Mouse (Mus musculus) B cell, adult 62 days (primary cell): ENCODE data around the gene Trpm2. TPM values are rescaled to one million over a fixed set of nuclear protein-coding genes. Genes with fewer than 3 reads are reported as not detected.

Source experiments
- total RNA-seq: library from RNA; stranded (reverse); gene quantifications from 4 replicates; pipeline ENCODE4 v1.2.4, GENCODE M21; 2023

Trpm2 gene
- 21.4 to 30.7 TPM (median 24.9 TPM) in 4 replicates for total RNA-seq

GRCm38 (mm10) chr10:77970481-77970880, at the start of gene Trpm2:
Gene Trpm2 (minus strand): TSS chr10:77970563.

GRCm38 (mm10) chr10:78009945-78010293, 39.6 kb upstream of the Trpm2 start, which contains the start of gene Pfkl:
Gene Pfkl (minus strand): TSS chr10:78010083.

GRCm38 (mm10) chr10:77978351-77979350, 8.3 kb upstream of the Trpm2 start, which contains the start of gene 1810043G02Rik:
Gene 1810043G02Rik (plus strand): TSS chr10:77978524.

GRCm38 (mm10) chr10:77902211-77902893, 68.0 kb downstream of the Trpm2 start, which contains the start of gene Lrrc3:
Gene Lrrc3 (minus strand): TSS chr10:77902536.

GRCm38 (mm10) chr10:77861675-77862074, 108.7 kb downstream of the Trpm2 start, which contains the start of gene Gm3285:
Gene Gm3285 (plus strand): TSS chr10:77861975.

Other genes starting within 250 kb of the Trpm2 start
- gene Krtap12-1, start 250.0 kb downstream of the Trpm2 start, total RNA-seq, result not detected in 4 replicates
- not detected in 4 replicates for gene Gm10100, start 244.1 kb downstream of the Trpm2 start, total RNA-seq
- gene Gm18596, start 227.9 kb downstream of the Trpm2 start, total RNA-seq, result not detected in 4 replicates
- not detected in 4 replicates for gene Gm9736, start 219.2 kb downstream of the Trpm2 start, total RNA-seq
- gene Gm3233, start 210.9 kb downstream of the Trpm2 start, total RNA-seq, result not detected in 4 replicates
- gene Gm3238, start 199.2 kb downstream of the Trpm2 start, total RNA-seq, result not detected in 4 replicates
- gene Gm7138, start 193.6 kb downstream of the Trpm2 start, total RNA-seq, result not detected in 4 replicates
- gene Gm3250, start 188.0 kb downstream of the Trpm2 start, total RNA-seq, result not detected in 4 replicates
- gene Gm7137, start 182.4 kb downstream of the Trpm2 start, total RNA-seq, result not detected in 4 replicates
- gene Gm9639, start 175.5 kb downstream of the Trpm2 start, total RNA-seq, result not detected in 4 replicates
- not detected in 4 replicates for gene Gm19668, start 171.4 kb downstream of the Trpm2 start, total RNA-seq
- not detected in 4 replicates for gene Gm9507, start 158.7 kb downstream of the Trpm2 start, total RNA-seq
- not detected in 4 replicates for gene Gm2696, start 155.9 kb downstream of the Trpm2 start, total RNA-seq
- gene Krtap10-4, start 143.5 kb downstream of the Trpm2 start, total RNA-seq, result not detected in 4 replicates
- not detected in 4 replicates for gene Krtap10-10, start 134.6 kb downstream of the Trpm2 start, total RNA-seq
- gene Gm36176, start 123.8 kb downstream of the Trpm2 start, total RNA-seq, result not detected in 4 replicates
- not detected in 4 replicates for gene Gm10318, start 117.7 kb downstream of the Trpm2 start, total RNA-seq
- gene Gm3285, start 108.6 kb downstream of the Trpm2 start, total RNA-seq, result not detected in 4 replicates
- 0.16 to 0.27 TPM in 2 of 4 replicates, not detected in the others for gene Lrrc3, start 68.0 kb downstream of the Trpm2 start, total RNA-seq
- gene 1810043G02Rik, start 8.0 kb upstream of the Trpm2 start, total RNA-seq, result 7.4 to 12.6 TPM (median 10.7 TPM) in 4 replicates
- gene Pfkl, start 39.5 kb upstream of the Trpm2 start, total RNA-seq, result 76.6 to 97.0 TPM (median 84.3 TPM) in 4 replicates
- gene Dnmt3l, start 71.4 kb upstream of the Trpm2 start, total RNA-seq, result not detected in 4 replicates
- gene Aire, start 73.0 kb upstream of the Trpm2 start, total RNA-seq, result 1.3 to 2.2 TPM (median 1.9 TPM) in 4 replicates
- gene Icosl, start 98.7 kb upstream of the Trpm2 start, total RNA-seq, result 243 to 274 TPM (median 264 TPM) in 4 replicates
- 40.6 to 45.5 TPM (median 42.5 TPM) in 4 replicates for gene D10Jhu81e, start 199.2 kb upstream of the Trpm2 start, total RNA-seq
- 22.3 to 26.5 TPM (median 23.9 TPM) in 4 replicates for gene Pwp2, start 214.6 kb upstream of the Trpm2 start, total RNA-seq